Mouse (Mus musculus): Measurements from ENCODE around the gene Mau2.
A peak's percentile ranks its signal among the peaks of the same experiment; 100 is the strongest.
"Not testable (repeated sequence)": the region's sequence is repeated elsewhere in the genome, so short reads cannot be mapped to it uniquely, and the experiment has no call there.

Gene Mau2

GRCm38 (mm10) chr8:70042583-70043455 lies at the start of gene Mau2, which contains the start of gene Sugp1:
Gene Mau2, minus strand, starts transcription at chr8:70042734.
Gene Sugp1, plus strand, starts transcription at chr8:70042813.
- peak; percentile 97 for DNase-seq

DNA sequence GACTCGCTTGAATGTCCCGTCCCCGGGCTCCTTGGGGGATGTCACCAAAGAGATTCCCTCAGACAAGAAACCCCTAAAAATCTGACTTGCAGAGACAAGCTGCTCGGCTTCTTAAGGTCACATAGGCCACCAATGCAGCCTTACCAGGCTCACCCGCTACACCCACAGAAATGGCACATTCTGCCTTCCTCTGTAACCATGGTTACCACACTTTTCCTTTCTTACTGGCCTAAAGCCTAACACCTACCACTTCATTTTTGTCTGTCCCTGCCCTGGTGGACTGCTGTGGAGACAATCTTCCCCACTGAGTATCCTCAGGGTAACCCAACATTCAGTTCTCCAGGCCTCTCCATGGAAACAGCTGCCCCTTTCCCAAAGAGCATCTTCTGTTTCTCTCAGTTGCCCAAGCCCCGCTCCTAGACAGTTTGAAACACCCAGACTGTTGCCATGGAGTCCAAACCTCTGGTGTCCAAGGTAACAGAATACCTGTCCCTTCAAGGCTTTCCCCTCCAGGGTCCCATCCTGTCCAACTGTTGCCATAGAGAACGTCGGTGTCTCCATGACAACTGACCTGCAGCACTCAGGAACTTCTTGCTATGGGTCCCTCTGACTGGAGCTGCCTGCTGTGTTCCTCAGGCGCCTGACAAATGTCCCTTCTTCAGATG lies 46.9 kb upstream of the Mau2 start:
- DNase-seq: no peak

DNA sequence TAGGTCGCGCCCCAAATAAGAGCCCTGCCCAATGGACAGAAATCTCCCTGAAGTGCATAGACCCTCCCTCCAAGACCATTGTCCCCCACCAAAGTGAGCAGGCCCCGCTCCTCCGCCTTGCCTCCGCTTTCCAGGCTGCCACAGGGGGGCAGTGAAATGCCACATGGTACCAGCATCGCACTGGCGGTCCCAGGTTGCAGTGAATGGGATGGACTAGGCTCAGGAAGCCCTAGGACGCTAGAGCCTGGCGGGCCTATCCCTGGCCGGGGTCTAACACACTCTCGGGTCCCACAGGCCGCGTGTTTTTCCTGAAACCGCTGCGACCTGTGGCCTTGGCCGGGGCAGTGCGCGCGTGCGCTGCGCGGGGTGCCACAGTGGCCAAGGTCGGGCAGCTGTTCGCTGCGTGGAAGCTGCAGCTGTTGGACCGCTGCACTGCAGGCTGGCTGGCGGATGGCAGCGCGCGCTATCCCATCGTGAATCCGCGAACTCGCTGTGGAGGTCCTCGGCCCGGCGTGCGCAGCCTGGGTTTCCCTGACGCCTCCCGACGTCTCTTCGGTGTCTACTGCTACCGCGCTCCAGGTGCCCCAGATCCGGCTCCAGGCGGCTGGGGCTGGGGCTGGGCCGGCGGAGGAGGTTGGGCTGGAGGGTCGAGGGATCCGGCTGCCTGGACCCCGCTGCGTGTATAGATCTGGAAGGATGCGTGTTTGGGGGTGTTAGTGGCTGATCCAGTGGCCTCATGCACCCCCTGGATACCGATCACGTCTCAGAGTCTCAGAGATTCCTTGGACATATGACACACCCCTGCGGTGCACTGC lies 45.5 kb upstream of the Mau2 start:
- peak; percentile 39 for DNase-seq

DNA sequence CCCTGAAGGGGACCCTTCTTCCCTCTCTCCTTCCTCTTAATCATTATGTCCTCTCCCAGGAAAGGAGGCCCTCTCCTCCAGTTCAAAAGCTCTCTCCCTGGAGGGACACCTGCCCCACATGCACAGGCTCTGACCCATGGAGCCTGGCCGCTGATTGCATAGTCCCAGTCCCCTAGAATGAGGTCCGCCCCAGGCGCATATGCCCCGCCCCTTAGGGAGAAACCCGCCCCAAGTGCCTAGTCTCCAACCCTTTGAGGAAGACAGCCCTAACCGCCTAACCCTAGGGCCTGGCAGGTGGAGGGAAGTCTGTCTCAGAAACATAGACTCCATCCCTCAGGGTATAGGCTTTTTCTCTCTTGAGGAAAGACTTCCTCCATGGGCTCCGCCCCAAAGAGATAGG lies 44.7 kb upstream of the Mau2 start:
- DNase-seq: no peak

- no peak for DNase-seq
Measured at GRCm38 (mm10) chr8:70086151-70086550, 43.6 kb upstream of the Mau2 start.

DNA sequence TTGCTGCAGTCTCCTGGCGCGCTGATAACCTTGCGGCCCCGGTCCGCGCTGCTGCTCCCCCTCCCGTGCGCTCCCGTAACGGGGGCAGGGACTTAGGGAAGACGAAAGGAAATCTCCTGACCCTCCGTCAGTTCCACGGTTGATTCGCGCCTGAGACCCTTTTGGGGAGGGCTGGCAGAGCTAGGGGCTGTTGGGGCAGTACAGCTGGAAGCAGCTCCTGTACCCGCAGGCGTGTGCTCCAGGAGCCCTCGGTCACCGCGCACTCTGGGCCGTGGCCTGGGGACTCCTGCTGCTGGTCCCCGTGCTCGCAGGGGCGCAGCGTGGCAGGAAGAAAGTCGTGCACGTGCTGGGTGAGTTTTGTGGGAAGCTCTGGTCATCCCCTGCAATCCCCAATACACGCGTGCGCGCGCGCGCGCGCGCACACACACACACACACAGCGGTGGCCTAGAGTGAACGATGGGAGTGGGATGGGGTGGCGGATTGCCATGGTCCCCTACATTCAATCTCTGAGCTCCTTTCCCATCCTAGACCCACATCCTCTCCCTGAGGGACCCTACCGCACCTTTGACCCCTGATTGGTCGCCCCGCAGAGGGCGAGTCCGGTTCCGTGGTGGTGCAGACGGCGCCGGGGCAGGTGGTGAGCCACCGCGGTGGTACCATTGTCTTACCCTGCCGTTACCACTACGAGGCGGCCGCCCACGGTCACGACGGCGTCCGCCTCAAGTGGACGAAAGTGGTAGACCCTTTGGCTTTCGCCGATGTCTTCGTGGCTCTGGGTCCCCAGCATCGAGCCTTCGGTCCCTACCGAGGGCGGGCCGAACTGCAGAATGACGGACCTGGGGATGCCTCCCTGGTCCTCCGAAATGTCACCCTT lies 41.9 kb upstream of the Mau2 start:
- peak; percentile 47 for DNase-seq

DNA sequence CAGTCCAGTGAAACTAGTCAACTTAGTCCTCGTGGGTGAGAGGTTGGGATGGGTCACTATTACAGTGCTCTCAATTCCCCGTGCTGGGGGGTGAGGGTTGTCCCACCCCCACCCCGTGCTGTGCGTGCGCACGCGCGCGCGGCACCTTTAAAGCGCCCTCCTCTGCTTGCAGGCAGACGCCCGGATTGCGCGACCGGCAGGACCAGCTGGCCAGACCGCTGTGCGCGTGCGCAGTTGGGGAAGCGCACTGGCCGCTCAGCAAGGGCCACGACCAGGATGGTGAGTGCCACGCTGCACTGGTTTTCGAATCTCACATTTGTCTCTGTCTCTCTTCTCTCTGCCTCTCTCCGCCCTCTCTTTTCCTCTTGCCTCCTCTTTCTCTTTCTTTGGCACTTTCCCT lies 40.8 kb upstream of the Mau2 start, which contains the start of gene Hapln4:
TSS of gene Hapln4 (plus strand) at position 173 of the 400 bp plus-strand sequence.
- DNase-seq: peak; percentile 89

- DNase-seq: no peak
Measured at GRCm38 (mm10) chr8:70081976-70082375, 39.4 kb upstream of the Mau2 start.

- DNase-seq: no peak
Measured at GRCm38 (mm10) chr8:70073682-70074081, 31.1 kb upstream of the Mau2 start.

- no peak for DNase-seq
Measured at GRCm38 (mm10) chr8:70073120-70073519, 30.6 kb upstream of the Mau2 start.

DNA sequence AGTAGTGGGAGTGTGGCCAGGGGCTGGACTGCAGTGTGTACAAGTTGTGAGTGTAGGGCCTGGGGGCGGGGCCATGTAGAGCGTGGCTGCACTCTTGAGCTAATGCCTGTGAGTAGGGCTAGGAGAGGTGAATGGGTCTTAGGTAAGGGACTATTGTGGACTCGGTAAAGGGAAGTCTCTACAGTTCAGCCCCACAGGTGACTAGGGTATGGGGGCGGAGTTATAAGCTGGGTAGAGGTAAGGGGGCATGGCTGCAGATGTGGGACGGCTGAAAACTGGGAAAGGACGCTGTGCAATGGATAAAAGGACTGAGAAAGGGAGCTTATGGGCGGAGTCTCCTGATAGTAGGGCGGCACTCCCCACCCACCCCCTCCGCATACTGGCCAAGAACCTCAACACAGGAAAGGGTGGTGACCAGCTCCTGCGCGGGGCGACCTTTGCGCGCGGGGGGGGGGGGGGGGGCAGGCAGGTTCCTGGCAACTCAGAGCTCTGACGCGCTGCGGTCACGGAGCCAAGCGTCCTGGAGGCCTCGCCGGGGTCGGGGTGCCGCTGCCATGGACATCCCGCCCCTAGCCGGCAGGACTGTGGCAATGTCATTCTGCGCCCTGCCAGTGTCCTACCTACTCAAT lies 30.0 kb upstream of the Mau2 start, which contains the start of gene Tm6sf2:
TSS of gene Tm6sf2 (plus strand) at position 484 of the 629 bp plus-strand sequence.
- DNase-seq: no peak

DNA sequence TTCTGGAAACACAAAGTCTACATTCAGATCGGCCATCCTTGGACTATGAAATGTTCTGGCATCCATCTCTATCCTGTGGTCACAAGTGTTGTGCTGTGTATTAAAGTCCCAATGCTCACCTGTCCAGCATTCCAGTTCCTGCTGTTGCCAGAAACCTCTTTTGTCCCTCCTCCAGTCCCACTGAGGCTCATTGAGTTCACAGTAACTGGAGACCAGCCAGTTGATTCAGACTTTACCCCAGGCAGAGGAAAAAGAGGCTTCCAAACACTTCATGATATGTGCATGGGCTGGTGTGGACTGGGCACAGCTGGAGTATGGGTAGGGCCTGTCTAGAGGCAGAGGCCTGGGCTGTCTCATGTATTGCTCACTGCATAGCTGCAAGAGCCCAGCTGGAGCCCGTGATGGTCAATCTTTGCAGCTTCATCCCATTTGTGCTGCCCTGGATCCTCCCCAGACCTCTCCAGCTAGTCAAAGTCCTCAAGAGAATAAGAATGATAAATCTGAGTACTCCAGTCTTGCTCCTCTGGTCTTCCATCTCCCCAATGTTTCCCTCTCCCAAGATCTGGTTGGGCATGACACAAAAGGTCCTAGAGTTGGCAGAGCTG lies 29.4 kb upstream of the Mau2 start:
- DNase-seq: no peak

DNA sequence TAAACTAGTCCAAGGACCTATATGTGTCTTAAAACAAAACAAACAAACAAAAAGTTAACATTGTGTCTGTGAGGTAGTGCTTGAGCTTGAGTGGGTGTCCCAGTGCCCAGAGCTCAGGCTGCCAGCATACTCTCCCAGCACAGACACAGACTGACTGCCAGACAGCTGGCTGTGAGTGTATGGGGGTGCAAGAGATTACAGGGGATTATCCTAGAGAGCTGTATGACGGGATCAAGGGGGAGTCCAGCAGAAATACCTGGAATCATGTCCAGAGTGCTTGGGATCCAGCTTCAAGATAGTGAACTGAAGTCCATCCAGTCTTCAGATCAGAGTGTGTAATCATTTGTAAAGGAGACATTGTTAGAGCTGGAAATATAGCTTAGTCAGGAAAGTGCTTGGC lies 15.2 kb upstream of the Mau2 start:
- DNase-seq: no peak

GRCm38 (mm10) chr8:70050434-70050833 lies 7.9 kb upstream of the Mau2 start:
- not testable (repeated sequence) for DNase-seq

DNA sequence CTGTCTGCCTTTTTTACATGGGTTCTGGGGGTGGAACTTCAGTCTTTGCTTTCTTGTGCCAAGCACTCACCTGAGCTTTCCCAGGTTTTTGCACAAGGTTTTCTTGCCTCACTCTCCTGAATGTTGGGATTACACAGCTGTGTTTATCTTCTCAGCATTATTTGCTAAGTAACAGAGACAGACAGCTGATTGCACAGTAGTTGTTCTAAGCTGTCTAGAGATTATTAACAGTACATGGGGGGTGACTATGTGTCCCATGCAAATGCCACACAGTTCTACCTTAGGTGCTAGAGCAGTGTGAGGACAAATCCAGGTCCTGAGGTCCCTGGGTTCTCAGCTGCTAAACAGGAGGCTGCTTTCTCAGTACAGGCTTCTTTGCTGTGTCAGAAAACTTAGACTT lies 7.1 kb upstream of the Mau2 start:
- no peak for DNase-seq

GRCm38 (mm10) chr8:70043996-70044395 lies 1.5 kb upstream of the Mau2 start:
- no peak for DNase-seq

- no peak for DNase-seq
Measured at GRCm38 (mm10) chr8:70041885-70042546, 518 bp downstream of the Mau2 start.

GRCm38 (mm10) chr8:70037994-70038393 lies 4.5 kb downstream of the Mau2 start:
- DNase-seq: no peak

DNA sequence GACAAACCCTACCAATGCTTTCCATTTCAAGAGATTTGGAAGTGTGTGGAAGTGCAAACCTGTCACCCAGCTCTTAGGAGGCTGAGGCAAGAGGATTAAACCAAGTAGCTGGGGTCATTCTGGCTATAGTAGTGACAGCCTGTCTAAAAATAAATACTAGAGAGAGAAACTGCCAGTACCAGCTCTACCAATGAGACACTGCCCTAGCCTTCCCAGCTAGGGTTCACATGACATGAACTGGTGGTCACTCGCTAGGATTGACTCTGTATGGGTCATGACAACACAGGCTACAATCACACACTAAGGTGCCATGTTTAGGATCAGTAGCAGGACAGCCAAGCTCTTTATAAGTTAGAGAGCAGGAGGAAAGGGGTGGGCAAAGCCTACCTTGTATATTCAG lies 12.3 kb downstream of the Mau2 start:
- DNase-seq: no peak

GRCm38 (mm10) chr8:70026151-70026550 lies 16.4 kb downstream of the Mau2 start:
- DNase-seq: no peak

DNA sequence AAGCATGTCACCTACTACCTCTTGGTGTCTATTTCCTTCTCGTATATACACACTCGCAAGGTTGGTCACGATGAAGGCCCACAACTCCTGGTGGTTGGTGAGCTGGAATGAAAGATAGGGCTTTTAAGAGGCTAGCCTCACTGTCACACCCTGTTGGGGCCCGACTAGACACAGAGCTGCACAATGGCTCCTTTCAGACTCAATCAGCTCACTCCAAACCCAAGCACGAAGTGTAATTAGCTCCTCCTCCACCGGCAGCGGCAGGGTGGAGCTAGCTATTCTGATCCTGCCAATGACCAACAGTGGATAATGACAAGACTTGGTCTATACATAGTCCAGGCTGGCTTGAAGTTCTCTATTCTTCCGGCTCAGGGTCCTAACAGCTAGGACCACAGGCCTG lies 18.9 kb downstream of the Mau2 start:
- DNase-seq: no peak
